Mouse (Mus musculus) brain, embryonic 18.5 days (tissue): Measurements from ENCODE around the gene Gm10282.
A peak's percentile ranks its signal among the peaks of the same experiment; 100 is the strongest.

Experiments
- DNase-seq: peaks from one replicate; pipeline ENCODE4 v3.0.0-alpha.2; 2012; ENCODE audit warnings: low read depth, low spot score

The Gm10282 gene

DNA sequence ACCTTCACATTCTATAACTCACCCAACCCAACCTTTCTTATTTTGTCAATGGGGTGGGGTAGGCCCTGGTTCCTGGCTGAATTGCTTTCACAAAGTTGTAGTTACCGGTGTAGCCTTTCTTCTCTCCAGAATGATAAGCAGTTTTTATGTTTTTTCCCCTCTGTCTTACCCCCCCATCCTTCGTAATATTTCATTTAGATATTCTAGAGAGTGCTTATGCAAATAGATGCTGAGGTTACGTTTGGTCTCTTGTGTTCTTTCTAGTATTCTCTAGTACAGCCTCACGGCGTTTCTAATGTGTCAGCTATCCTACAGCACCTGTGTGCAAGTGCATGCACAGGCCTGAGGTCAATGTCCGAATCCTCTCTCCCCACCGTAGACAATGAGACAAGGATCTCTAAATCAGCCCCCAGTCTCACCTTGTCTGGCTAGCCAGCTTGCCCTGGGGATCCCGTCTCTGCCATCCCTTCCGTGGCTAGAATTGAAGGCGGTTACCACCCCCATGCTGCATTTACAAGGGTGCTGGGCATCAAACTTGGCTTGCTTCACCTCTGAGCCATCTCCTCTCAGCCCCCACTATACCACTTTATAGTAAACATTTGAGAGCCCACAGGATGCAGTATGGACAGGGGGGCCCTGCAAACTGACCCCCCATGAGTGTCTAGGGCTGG lies 19.1 kb upstream of the Gm10282 start:
- DNase-seq, result no peak

DNA sequence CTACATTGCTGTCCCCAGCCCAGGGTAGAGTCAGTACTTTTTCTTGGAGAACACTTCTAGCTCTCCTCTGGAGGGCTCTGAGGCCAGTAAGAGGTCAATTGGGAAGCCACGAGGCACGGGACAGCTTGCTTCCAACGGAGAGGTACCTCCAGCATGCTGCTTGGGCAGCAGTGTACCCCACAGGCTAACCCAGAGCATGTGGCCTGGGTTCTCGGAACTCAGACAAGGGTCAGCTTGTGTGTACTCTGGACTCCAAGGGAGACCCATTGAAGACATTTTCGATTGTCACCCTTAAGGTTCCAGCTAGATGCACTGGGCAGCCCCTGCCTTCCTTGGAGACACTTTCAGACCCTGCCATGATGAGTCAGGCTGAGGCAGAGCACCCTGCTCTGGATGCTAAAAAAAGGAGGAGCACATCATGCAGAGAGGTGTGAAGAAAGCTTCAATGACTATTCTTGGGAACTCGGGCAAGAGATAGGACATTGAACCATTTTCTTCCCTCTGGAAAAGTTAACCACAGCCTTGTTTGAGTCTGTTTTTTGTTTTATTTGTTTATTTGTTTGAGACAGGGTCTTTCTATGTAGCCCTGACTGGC lies 18.2 kb upstream of the Gm10282 start:
- DNase-seq, result no peak

DNA sequence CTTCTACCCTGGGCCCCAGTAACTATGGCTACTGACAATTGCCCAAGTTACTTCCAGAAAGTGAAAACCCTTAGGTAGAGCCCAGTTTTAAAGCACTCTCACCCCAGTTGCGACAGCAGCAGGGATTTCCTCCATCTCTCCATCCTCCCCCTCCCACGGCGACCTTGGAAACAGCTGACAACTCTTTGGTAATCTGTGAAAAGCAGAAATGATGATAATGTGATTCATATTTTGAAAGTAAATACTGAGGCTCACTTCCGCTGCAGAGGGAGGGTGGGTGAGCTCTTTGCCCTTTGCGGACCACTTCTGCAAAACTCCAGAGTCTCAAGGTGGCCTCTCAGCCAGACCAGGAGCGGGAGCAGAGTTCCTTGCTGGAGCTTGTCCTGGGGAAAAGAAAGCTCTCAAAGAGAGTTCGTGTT lies 17.4 kb upstream of the Gm10282 start:
- no peak for DNase-seq

DNA sequence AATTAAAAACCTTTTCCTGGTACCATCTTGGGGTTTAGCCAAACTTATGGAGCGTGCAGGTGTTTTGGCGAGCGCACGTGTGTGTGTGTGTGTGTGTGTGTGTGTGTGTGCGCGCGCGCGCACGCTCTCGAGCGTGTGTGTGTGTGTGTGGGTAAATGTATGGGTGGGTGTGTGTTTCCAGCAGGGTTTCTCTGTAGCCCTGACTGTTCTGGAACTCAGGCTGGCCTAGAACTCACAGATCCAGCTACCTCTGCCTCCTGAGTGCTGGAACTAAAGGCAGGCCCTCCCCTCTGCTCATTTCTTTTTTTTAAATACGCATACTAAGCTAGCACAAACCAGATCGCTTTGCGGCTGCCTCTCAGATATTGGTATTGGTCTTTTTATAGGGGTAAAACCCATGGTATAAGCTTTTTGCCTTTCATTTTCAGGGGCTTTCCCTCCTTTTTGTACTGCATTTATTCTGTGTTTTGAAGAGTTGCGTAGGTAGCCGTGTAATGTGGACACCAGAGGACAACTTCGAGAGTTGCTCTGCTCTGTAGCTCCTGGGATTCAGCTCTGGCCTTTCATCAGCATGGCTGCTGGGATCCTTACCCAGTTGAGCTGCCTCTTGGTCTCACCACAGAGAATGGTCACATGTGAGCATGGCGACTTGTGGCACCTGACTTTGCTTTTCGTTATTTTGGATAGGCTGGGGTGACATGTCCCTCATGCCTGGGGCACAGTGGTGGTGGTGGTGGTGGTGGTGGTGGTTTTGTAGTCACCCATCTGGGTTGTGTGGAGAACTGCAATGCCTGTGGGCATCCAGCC lies 16.8 kb upstream of the Gm10282 start:
- DNase-seq, result no peak

DNA sequence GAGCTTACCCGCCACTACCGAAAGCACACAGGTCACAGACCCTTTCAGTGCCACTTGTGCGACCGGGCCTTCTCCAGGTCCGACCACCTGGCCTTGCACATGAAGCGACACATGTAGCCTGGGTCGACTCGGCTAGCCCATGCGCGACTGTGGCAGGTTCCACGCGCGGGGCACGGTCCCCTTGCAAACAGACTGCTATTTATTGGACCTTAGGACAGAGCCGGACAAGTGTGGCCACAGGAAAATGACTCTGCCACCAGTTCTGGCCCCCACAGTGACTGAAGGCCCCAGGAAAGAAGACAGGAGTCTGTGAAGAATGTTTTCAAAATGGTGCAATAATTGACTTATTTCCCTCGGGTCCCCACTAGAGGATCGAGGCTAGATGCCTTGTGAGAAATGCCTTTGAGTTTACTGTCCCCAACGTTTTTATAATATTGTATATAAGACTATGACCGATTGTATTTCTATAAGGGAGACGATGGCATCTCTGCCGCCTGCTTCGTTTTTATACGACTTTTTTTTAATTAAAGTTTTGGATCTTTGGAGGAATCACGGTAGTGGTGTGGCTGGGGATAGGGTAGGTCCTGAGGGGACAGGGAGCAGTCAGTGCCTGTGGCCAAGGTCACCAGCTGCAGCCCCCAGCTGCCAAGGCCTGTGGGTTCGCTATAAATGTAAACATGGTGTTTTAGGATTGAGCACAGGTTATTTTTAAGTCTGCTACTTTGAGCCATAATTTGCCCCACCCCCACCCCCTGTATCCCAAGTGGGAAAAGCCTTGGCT lies 15.9 kb upstream of the Gm10282 start:
- no peak for DNase-seq

DNA sequence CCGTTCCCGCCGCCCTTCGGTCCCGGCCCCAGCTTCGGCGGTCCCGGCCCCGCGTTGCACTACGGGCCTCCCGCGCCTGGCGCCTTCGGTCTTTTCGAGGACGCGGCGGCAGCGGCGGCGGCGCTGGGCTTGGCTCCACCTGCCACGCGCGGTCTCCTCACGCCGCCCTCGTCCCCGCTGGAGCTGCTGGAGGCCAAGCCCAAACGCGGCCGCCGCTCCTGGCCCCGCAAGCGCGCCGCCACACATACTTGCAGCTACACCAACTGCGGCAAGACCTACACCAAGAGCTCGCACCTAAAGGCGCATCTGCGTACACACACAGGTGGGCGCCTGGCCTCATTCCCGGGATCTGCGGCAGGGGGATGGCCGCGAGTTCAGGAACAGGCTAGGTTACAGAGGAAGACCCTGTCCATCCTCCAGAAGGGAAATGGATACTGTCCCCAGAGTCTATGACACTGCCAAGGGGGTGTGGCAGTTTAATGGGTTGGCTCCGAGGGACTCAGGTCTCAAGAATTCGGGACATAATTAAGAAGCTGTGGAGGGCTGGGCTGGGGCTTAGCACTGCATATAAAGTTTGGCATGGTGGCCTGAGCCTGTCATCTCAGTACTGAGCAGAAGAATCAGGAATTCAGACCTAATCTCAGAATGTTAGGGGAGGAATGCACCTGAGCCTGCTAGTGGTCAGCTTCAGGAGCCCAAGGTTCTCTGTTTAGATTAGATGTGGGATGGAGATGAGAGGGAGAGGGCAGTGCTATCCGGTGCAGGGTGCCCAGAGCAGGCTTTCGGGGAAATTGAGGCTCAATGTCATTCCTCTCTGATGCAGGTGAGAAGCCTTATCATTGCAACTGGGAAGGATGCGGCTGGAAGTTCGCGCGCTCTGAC lies 15.1 kb upstream of the Gm10282 start:
- DNase-seq, result no peak

DNA sequence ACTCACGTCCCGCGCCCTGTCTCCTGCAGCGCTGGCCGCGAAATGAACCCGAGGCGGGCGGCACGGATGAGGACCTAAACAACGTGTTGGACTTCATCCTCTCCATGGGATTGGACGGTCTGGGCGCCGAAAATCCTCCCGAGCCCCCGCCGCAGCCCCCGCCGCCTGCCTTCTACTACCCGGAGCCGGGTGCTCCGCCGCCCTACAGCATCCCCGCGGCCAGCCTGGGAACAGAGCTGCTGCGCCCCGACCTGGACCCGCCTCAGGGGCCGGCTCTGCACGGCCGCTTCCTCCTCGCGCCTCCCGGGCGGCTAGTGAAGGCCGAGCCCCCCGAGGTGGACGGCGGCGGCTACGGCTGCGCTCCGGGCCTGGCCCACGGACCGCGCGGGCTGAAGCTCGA lies 14.3 kb upstream of the Gm10282 start:
- no peak for DNase-seq

DNA sequence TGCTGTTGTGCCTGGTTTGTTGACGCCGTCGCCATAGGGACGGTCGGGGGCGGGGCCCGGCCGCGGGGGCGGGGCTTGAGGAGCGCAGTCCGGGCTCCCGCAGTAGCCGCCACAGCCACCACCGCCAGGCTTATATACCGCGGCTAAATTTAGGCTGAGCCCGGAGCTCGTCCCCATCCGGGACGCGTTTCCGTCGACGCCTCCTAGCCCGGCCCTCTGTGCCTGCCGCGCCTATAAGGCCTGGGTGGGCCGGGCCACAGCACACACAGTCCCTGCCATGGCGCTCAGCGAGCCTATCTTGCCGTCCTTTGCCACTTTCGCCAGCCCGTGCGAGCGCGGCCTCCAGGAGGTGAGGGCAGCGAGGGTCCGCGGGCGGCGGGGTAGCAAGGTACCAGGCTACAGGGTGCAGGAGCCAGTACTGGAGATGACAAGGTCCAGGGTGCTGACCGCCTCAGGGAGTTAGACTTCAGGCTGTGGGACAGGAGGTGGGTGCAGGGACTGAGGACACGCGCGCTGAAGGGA lies 13.8 kb upstream of the Gm10282 start, which contains the start of gene Klf2:
Gene Klf2, plus strand, starts transcription at position 233 of the 522 bp plus-strand sequence.
- peak; percentile 62 for DNase-seq

DNA sequence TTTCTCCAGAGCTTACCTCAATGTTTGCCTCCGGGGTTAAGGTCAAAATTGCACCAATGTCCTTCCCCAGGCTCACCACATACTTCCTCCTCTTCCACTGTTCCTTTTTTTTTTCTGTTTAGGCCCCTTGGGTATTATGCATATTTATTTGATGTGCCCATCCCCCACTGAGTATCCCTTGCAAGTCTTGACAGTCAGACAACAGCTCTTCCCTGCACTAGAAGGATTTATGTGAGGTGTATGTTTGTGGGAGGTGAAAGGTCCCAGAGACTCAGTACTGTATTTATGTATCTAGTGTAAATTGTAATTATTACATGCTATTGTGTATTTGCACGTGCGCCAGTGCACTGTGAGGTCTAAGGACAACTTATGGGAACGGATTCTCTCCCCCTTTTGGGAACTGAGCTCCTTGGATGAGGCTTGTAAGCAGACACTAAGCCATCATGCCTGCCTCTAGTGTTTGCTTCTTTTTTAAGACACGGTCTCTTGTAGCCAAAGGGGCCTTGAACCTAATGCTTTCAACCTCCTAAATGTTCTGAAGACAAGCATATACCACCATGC lies 12.8 kb upstream of the Gm10282 start:
- no peak for DNase-seq

DNA sequence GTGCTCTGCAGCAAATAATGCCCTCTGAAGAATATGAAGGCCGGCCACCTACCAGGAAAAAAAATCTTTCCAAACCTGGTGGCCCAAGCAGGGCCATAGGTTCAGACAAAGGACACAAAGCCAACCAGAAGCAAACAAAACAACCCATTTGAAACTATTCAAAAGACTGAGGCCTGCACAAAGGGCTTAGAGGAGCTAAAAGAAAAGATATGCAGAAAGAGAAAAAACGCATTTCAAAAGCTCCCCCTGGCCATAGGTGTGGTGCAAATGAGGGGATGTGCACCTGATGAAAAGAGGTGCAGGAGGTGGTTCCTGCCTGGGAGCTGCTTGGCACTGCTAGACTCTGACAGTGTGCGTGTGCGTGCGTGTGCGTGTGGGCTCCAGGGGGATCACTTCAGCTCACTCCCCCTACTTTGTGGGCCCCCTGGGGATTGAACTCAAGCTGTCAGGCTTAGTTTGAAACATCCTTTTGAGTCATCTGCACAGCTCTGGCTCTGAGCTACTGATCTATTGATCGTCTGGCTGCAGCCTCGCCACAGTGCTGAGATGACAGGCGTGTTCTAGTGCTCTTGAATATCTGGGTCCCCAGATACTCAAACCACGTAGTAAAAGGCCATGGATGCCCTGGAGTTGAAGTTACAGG lies 11.1 kb upstream of the Gm10282 start:
- DNase-seq, result no peak

DNA sequence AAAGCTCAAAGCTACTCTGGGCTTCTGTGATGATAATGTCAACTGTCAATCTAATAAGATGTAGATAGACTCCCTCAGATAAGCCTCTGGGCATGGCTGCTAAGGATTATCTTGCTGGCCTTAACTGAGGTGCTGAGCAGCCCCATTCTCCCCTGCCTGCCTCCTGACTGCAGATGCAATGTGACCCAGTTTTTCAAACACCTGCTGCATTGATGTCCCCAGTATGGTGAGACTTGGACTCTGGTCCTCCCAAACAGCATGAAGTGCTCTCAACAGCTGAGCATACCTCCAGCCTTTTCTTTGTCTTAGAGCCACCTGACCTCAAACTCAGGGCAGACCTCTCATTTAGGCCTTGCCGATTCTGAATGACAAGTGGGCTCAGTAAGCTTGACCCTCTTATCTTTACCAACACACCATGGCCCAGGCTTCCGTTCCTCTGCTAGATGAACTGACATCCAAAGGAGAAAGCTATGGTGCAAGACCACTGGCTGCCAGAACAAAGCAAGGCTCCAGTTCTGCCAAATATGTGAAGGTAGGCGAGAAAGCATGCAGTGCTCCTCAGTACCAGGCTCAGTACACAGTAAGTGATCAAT lies 8.0 kb upstream of the Gm10282 start:
- no peak for DNase-seq

DNA sequence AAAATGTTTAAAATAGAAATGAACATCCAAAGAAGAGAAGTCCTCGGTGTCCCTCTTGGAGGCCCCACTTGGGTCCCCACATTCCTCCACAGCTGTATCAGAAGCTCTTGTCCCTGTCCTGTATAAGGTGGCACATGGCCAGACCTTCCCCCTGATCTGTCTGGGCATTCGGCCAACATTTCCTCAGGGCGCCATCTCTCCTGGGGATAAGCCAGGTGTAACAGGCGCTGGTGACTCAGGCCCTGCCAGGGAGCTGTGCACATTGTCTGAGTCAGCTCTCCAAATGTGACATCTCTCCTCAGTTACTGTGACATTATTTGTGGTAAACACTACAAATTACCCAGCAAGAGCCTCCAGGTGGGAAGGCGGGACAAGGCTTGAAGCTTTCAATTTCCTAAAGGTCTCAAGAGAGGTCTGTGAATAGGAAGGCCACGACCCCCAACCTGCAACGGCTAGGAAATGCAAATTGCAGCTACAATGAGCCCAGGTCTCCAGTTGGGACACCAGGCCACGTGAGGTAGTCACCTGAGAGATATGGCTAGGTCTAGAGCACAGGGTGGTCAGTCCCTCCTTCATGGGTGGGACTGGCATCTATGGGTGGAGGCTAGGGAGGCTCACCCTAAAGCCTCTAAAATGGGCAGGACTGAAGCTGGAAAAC lies 5.9 kb upstream of the Gm10282 start:
- DNase-seq, result no peak

DNA sequence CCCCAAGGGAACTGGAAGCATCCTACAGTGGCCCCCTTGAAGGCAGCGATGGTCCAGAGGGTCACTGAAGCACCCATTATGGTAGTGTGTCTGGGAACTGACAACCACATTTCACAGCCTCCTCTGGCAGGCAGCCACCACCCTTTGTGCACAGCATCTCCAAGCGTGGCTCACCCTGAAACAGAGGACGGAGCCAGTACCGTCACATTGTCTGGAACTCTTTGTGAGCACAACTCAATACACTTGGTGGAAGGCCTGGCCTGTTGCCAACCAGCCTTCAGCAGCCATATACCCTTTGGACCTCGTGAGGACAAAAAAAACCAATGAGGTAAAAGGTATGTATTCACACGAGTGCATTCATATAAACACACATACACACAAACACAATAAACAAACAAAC lies 3.2 kb upstream of the Gm10282 start:
- no peak for DNase-seq

DNA sequence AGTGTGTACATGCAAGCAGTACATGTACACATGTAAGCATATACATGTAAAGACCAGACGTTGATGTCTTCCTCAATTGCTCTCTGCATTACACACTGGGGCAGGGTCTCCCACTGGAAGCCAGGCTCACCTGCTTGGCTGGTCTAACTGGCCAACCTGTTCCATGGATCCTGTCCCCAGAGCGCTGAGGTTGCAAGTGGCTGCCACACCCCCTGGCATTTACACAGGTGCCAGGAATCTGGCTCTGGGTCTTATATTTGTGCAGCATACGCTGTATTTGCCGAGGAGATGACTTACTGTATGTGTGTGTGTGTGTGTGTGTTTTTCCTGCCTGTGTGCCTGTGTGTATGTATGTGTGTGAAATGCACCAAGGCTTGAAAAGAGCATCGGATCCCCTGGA lies 1.9 kb upstream of the Gm10282 start:
- DNase-seq, result no peak

DNA sequence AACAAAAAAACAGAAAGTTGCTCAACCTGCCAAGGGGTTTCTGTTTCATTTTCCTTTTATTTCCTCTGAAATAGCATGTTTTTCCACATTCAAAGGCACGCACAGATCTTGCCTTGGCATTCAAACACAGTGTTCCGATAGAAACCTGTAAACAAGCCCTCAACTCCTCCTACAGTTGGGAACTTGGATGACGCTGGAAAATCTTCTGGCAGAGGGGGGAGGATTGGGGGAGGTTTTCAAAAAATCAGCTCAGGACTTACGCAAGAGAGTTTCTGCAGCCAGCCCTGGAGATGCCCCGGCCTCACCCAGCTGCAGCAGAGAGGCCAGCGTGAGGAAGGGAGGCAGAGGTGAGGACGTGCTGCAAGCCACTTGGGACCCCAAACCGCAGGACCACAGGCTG lies 1.4 kb downstream of the Gm10282 start:
- no peak for DNase-seq

DNA sequence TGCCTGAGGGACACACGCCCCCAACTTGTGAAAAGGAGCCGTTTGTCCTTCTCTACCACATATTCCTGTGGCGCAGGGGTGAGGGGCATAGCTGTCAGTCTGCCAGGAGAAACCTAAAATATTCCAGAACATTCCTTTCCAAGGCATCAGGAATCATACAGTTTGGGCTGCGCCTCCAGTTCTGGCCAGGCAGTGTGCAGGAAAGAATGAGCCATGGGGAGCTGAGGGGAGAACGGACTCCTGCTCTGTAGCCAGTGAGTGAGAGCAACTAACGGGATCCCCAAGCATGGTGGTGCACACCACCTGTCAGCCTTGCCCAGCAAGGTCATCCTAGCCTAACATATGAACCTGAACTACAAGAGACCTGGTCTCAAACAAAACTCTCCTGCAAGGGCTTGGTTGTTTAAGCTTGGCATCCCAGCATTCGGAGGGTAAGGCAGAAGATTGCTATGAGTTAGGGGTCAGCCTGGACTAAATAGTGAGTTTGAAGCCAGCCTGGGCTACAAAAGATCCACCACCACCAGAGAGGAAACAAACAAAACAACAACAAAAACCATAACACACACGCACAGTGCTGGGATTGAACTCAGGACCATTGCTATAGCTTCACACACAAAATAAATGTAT lies 2.0 kb downstream of the Gm10282 start:
- no peak for DNase-seq

DNA sequence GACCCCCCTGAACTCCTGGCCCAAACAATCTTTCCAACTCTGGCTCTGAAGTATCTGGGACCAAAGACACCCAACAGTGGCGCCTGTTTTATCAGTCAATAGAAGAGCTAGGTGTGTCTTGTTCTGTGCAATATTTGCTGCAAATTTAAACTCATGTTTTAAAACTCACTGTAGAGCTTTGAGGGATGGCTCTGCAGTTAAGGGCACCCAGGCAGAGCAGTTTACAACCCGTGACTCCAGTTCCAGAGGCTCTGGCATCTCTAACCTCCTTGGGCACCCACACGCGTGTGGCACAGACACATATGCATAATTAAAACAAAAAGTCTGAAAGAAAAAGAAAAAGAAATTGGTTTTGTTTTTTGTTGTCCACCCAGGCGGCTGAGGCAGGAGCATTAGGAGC lies 3.6 kb downstream of the Gm10282 start:
- DNase-seq, result no peak

DNA sequence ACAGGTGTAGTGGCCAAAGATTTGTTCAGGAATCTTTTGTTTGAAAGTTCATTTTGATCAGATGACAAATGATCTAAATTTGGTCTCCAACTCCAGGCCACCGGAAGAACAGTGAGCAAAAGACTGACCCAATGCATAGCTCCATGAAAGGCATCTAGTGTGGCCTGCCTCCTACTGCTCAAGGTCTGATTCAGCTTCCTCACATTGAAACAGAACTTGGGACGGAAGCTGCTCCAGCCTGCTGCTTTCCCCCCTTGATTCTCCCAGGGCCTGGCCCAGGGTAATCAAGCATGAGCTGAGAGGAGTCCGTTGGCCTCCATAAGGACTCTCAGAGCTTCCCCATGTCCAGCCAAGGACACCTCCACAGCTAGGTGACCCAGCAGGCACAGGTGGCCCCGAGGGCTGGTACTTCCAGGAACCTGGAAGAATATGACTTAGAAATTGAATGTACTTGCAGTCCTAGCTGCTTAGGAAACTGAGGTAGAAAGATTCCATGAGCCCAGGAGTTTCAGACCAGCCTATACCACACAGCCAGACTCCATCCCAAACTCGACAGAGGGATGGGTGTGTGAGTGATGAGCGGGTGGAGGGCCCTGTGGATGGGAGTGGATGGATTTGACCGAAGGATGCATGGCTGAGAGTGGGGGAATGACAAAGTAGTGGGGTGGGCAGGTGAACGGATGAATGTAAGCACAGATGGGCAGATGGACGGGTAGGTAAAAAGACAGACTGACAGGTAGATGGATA lies 4.2 kb downstream of the Gm10282 start:
- no peak for DNase-seq
